Mouse (Mus musculus) skeletal muscle tissue, adult 2 months (tissue): Measurements from ENCODE around the gene Qsox1.

ENCODE experiments used
- DNase-seq: peaks from one replicate; pipeline ENCODE4 v3.0.0-alpha.2; 2012; ENCODE audit warnings: low read depth, low spot score

The Qsox1 gene

GRCm38 (mm10) chr1:155801014-155801991, 11.4 kb downstream of the Qsox1 start:
- no peak for DNase-seq

GRCm38 (mm10) chr1:155798000-155798399, 14.7 kb downstream of the Qsox1 start:
- DNase-seq = no peak

GRCm38 (mm10) chr1:155797425-155797824, 15.3 kb downstream of the Qsox1 start:
- no peak for DNase-seq

GRCm38 (mm10) chr1:155796757-155797405, 15.8 kb downstream of the Qsox1 start:
- no peak for DNase-seq

- DNase-seq = peak; percentile 19
Measured at GRCm38 (mm10) chr1:155795791-155796233, 16.9 kb downstream of the Qsox1 start.

- DNase-seq = no peak
Measured at GRCm38 (mm10) chr1:155794855-155795254, 17.8 kb downstream of the Qsox1 start.

GRCm38 (mm10) chr1:155791919-155792318, 20.8 kb downstream of the Qsox1 start:
- no peak for DNase-seq

- no peak for DNase-seq
Measured at GRCm38 (mm10) chr1:155790111-155790974, 22.3 kb downstream of the Qsox1 start.

GRCm38 (mm10) chr1:155785886-155786285, 26.8 kb downstream of the Qsox1 start:
- no peak for DNase-seq

- peak; percentile 20 for DNase-seq
Measured at GRCm38 (mm10) chr1:155784343-155785205, 28.1 kb downstream of the Qsox1 start.

GRCm38 (mm10) chr1:155782382-155782781, 30.3 kb downstream of the Qsox1 start:
- DNase-seq = no peak

- DNase-seq = no peak
Measured at GRCm38 (mm10) chr1:155777641-155778625, 34.8 kb downstream of the Qsox1 start.

- peak; percentile 30 for DNase-seq
Measured at GRCm38 (mm10) chr1:155759167-155759566, 53.5 kb downstream of the Qsox1 start.

GRCm38 (mm10) chr1:155758711-155759110, 54.0 kb downstream of the Qsox1 start:
- no peak for DNase-seq

GRCm38 (mm10) chr1:155757621-155758020, 55.1 kb downstream of the Qsox1 start:
- no peak for DNase-seq

GRCm38 (mm10) chr1:155753411-155753810, 59.3 kb downstream of the Qsox1 start:
- no peak for DNase-seq

GRCm38 (mm10) chr1:155751484-155752255, 61.0 kb downstream of the Qsox1 start, which contains the start of gene Lhx4:
TSS of gene Lhx4 (minus strand) at chr1:155751684.
- no peak for DNase-seq

- DNase-seq = no peak
Measured at GRCm38 (mm10) chr1:155750517-155751178, 62.0 kb downstream of the Qsox1 start.
